Comparison of ENCODE assay signal across 18 mouse cellular contexts in the genomic region with DNA sequence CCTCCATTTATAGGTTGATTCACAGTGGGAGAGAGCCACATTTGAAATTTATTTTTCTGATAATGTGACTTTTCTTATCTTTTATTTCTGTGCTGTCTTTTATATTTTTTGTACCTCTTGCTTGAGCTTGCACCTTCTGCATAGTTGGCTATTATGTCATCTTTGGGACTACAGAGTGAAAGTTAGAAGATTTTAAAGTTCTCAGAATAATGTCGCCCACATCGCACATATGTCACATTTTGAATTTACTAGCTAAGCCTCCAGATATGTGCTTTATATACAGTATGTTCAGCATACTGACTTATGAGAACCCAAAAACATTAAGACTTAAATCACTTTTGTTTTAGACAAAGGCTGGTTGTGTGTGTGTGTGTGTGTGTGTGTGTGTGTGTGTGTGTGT. TPM values are rescaled to one million over a fixed set of nuclear protein-coding genes. Genes with fewer than 3 reads are reported as not detected.
A peak's percentile ranks its signal among the peaks of the same experiment; 100 is the strongest.
DNase-seq lines count a peak whose midpoint lies in the region; ATAC-seq and TF ChIP-seq lines count a peak whose summit lies in the region.
"Had no signal": no experiment of that assay in that cellular context is flagged by ENCODE, and none has a peak within 500 bp of the region (broad histone marks: within the 10 kb centered on the region; RNA-seq: fewer than 3 reads in every experiment).

No protein-coding gene starts in this region.

- no peak for TF ChIP-seq CTCF in left cerebral cortex, adult 2 months (IDR thresholded peaks at IDR 0.05)

- no peak overlapping the region for H3K4me2 ChIP-seq in hindbrain, embryonic 11.5 days (replicated peaks; ENCODE audit: low read depth, low read length)
- H3K4me2 ChIP-seq: embryonic facial prominence, embryonic 13.5 days; forebrain, embryonic 12.5 days; heart, embryonic 12.5 days; hindbrain, embryonic 15.5 days had no signal

- H3K36me3 ChIP-seq in hindbrain, embryonic 11.5 days (ENCODE audit: control insufficient read depth, insufficient read depth, low read length) = no peaks in the 10 kb centered on the region
- H3K36me3 ChIP-seq: forebrain, embryonic 12.5 days; hindbrain, embryonic 15.5 days had no signal

- no peak overlapping the region for H3K4me3 ChIP-seq in left cerebral cortex, adult 2 months
- H3K4me3 ChIP-seq in hindbrain, embryonic 11.5 days (ENCODE audit: low read depth, low read length) = no peak overlapping the region
- H3K4me3 ChIP-seq: embryonic facial prominence, embryonic 13.5 days; forebrain, embryonic 12.5 days; heart, embryonic 12.5 days; hindbrain, embryonic 10.5 days; hindbrain, embryonic 15.5 days had no signal

- H3K27me3 ChIP-seq in hindbrain, embryonic 11.5 days (ENCODE audit: control insufficient read depth, insufficient read depth, low read length) = no peaks in the 10 kb centered on the region
- H3K27me3 ChIP-seq: embryonic facial prominence, embryonic 13.5 days; forebrain, embryonic 12.5 days; heart, embryonic 12.5 days; hindbrain, embryonic 15.5 days had no signal

- no peak overlapping the region for H3K9ac ChIP-seq in hindbrain, embryonic 11.5 days (ENCODE audit: low read depth, low read length)
- H3K9ac ChIP-seq: embryonic facial prominence, embryonic 13.5 days; forebrain, embryonic 12.5 days; forebrain, postnatal 0 days; heart, embryonic 12.5 days; hindbrain, embryonic 15.5 days had no signal

- 98% methylated on average over 2 of the region's 2 CpGs for WGBS in hindbrain, embryonic 11.5 days

- H3K27ac ChIP-seq in left cerebral cortex, adult 2 months = peak overlapping the region; percentile 85
- H3K27ac ChIP-seq in hindbrain, embryonic 11.5 days (ENCODE audit: low read depth, low read length) = no peak overlapping the region
- H3K27ac ChIP-seq: embryonic facial prominence, embryonic 13.5 days; forebrain, embryonic 12.5 days; hindbrain, embryonic 10.5 days; hindbrain, embryonic 15.5 days had no signal

- no peaks in the 10 kb centered on the region for H3K9me3 ChIP-seq in hindbrain, embryonic 11.5 days (ENCODE audit: control insufficient read depth, low read length)
- H3K9me3 ChIP-seq: embryonic facial prominence, embryonic 13.5 days; forebrain, embryonic 12.5 days; heart, embryonic 12.5 days; hindbrain, embryonic 10.5 days; hindbrain, embryonic 15.5 days had no signal

- ATAC-seq in hindbrain, embryonic 11.5 days (ENCODE audit: low FRiP score) = no peak
- ATAC-seq: forebrain, postnatal 0 days had no signal

- peak; percentile 69 to 76 for DNase-seq in frontal cortex, adult 2 months (ENCODE audit: extremely low spot score in 1 of 2, low spot score in 1 of 2)
- DNase-seq in frontal cortex, postnatal 25 days (ENCODE audit: low spot score in 2 of 2) = no peak
- no peak for DNase-seq in left cerebral cortex, adult 2 months (ENCODE audit: extremely low spot score in 1 of 2, low spot score in 2 of 2)
- DNase-seq in left cerebral cortex, postnatal 36 days (ENCODE audit: low spot score in 2 of 2) = no peak
- peak; percentile 28 to 48 for DNase-seq in right cerebral cortex, postnatal 36 days (ENCODE audit: low spot score in 2 of 2)
- DNase-seq in right cerebral cortex, postnatal 10 days (ENCODE audit: low spot score in 2 of 2) = no peak
- no peak for DNase-seq in hindbrain, embryonic 11.5 days (ENCODE audit: low spot score)
- DNase-seq: adrenal gland, postnatal 10 days; cerebellum, adult 11-12 months; cerebellum, adult 9-10 months; cerebellum, postnatal 25 days; forebrain, postnatal 0 days; gastrocnemius, postnatal 14 days had no signal

- intact Hi-C loops in left cerebral cortex, adult 2 months (cut with DNase I) = no loop called here
- intact Hi-C loops in left cerebral cortex, postnatal 36 days (cut with DNase I) = loop anchor here (10.0 kb wide), 2 partner anchors 65 to 85 kb away; no protein-coding TSS in a partner anchor

- no peaks in the 10 kb centered on the region for H3K4me1 ChIP-seq in hindbrain, embryonic 11.5 days (replicated peaks; ENCODE audit: control insufficient read depth, insufficient read depth, low read length)

RNA-seq across cellular contexts. Expression of a gene that starts 19.8 kb away (rescaled TPM):
- polyA plus RNA-seq in frontal cortex, adult 2 months (2012; rRNA removed) = 107 and 127 TPM in 2 replicates
- 100 to 1,000 TPM; 146 to 149 TPM for total RNA-seq in left cerebral cortex, adult 2 months (2021)
- total RNA-seq in left cerebral cortex, postnatal 36 days (2021) = 100 to 1,000 TPM; 145 to 163 TPM
- 78.8 and 90.2 TPM in 2 replicates for polyA plus RNA-seq in hindbrain, embryonic 11.5 days (2014; fragmentation: Nextera tagmentation; extraction: Ambion mirVana)

RNA-seq across cellular contexts. Expression of a gene that starts 55.4 kb away (rescaled TPM):
- polyA plus RNA-seq in frontal cortex, adult 2 months (2012; rRNA removed) = 216 and 222 TPM in 2 replicates
- 100 to 1,000 TPM; 217 to 242 TPM for total RNA-seq in left cerebral cortex, adult 2 months (2021)
- 100 to 1,000 TPM; 229 to 240 TPM for total RNA-seq in left cerebral cortex, postnatal 36 days (2021)
- polyA plus RNA-seq in hindbrain, embryonic 11.5 days (2014; fragmentation: Nextera tagmentation; extraction: Ambion mirVana) = 215 and 217 TPM in 2 replicates

RNA-seq across cellular contexts. Expression of a gene that starts 55.5 kb away (rescaled TPM):
- polyA plus RNA-seq in frontal cortex, adult 2 months (2012; rRNA removed) = 24.5 and 28.2 TPM in 2 replicates
- 10 to 100 TPM; 36.5 to 41.2 TPM for total RNA-seq in left cerebral cortex, adult 2 months (2021)
- total RNA-seq in left cerebral cortex, postnatal 36 days (2021) = 10 to 100 TPM; 39.6 to 39.8 TPM
- 46.0 and 49.3 TPM in 2 replicates for polyA plus RNA-seq in hindbrain, embryonic 11.5 days (2014; fragmentation: Nextera tagmentation; extraction: Ambion mirVana)

Comparison
In these comparisons a context has a peak if more than half of its experiments do, and no peak if none do; other contexts are left out.
1. DNase-seq: peak in frontal cortex, adult 2 months (2 of 2) and right cerebral cortex, postnatal 36 days (2 of 2); none in frontal cortex, postnatal 25 days (0 of 2), left cerebral cortex, adult 2 months (0 of 2), left cerebral cortex, postnatal 36 days (0 of 2), right cerebral cortex, postnatal 10 days (0 of 2) and hindbrain, embryonic 11.5 days (single experiment).